Mouse (Mus musculus): Measurements from ENCODE around the gene Foxm1.

Foxm1 gene

DNA sequence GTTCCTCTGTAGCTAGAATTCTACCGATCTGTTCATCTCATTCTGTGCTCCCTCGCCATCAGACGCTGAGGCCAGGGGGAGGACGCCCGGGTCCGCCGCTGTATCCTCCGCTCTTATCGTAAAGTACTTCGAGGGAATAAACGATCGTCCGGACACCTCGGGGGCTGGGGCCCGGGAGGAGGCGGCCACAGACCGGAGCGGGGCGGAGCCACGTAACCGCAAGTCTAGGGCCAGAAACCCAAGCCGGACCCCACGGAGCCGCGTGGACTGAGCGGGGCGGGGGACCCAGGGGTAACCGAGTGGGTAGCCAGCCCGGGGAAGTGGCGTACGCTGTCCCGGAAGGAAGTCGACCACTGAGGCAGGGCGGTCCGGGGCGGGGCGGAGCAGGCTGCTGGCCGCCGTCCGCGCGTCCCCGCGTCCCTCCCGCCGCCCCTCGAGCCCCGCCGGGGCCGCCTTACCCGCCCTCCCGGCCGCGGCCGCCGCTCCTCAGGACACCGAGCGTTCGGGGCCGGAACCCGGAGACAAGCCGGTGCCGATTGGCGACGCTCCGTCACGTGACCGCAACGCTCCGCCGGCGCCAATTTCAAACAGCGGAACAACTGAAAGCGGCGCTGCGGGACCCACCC, at the start of gene Foxm1, which contains the start of gene Rhno1:
TSS of gene Foxm1 (plus strand) at position 587 of the 626 bp plus-strand sequence.
TSS of gene Rhno1 (minus strand) at position 531 of the 626 bp plus-strand sequence.
- DNase-seq (ENCODE audit: low spot score), result no peak

DNA sequence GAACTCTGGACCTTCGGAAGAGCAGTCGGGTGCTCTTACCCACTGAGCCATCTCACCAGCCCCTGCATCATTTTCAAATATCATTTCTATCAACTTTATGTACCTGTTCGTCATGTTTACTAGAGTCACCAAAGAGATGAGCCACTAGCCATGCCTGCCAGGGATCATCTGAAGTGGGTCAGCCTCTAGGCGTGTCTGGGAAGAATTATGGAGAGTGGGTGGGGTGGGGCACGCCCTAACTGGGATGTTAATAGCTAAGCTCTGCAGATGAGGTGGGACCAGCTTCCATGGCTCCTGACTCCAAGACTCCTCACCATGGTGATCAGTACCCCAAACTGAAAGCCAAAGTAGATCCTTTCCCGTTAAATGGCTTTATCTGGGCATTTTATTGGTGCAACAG, 48.0 kb upstream of the Foxm1 start:
- DNase-seq (ENCODE audit: low spot score), result no peak

DNA sequence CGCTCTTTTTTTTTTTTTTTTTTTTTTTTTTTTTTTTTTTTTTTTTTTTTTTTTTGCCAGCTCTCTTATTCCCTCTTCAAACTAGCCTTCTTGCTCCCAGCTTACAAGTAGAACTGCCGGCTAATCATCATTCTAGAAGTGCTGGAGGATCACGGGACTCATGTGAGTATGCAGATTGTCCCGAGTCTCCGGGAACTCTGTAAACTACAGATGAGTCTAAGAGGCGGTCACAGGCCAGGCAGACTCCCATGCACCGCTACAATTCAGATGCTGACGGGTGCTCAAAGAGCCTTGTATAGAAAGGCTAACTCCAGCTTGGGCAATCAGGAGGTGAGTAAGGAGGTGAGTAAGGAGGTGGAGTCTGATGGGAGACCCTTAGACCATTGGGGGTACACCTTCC, 47.2 kb upstream of the Foxm1 start:
- DNase-seq (ENCODE audit: low spot score), result no peak

DNA sequence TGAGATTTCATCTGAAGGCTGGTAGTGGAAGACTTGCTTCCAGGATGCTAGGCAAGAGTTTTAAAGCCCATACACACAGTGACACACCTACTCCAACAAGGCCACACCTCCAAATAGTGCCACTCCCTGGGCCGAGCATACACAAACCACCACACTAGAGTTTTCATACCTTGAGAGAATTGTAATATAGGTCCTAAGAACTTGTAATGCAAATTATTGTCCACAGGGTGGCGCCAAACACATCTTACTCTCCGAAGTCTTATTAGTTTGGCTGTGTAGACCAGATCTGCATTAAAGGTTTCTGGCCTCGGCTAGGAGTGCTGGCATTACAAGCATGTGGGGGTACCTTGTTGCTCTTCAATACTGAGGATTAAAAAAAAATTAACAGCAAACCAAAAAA, 44.5 kb upstream of the Foxm1 start:
- DNase-seq (ENCODE audit: low spot score), result peak; percentile 54

DNA sequence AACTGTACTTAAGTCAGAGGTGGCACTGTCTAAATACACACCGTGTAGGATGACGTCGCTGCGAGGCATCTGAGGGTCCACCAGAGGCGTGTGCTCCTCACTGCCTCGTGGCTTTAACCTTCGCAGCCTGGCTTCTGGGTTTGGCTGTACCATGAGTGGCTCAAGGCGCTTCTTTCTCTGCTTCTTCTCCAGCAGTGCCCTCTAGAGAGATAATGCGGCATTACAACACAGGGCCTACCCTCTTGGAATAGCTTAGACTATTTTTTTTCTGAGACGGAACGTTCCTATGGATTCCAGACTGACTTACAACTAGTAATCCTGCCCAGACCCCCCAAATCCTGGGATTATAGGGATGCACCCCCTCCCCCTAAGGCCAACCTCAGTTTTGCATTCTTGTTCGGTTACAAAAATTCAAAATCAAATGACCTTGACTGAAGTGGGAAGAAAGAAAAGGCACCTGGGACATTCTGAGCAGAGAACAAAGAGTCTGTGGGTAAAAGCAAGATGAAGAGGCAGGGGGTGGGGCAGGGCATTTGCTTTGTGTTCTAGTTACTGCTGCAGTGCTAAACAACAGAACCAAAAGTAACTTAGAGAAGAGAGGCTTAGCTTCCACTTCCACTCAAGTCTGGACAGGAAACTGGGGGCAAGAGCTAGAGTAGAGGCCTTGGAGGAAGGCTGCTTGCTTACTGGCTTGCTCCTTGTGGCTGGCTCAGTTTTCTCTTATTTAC, 28.2 kb upstream of the Foxm1 start:
- peak; percentile 67 for DNase-seq (ENCODE audit: low spot score)

DNA sequence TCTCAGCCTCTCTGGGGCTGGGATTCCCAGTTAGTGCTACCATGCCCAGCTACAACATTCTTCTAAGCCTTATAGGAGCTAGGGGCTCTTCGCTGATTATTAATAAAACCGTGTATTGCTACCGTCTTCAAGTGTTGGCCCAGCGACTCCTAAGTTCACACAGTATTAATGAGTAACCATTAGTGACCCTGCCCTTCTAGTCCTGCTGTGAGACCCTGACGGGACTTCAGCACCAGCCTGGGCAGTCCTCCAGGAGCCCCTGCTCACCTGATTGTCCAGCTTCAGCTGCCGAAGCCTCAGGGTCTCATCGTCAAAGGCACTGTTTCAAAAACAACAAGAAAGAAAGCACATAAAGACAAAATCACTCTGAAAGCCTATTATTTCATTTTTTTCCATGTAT, 25.3 kb upstream of the Foxm1 start:
- DNase-seq (ENCODE audit: low spot score), result no peak

DNA sequence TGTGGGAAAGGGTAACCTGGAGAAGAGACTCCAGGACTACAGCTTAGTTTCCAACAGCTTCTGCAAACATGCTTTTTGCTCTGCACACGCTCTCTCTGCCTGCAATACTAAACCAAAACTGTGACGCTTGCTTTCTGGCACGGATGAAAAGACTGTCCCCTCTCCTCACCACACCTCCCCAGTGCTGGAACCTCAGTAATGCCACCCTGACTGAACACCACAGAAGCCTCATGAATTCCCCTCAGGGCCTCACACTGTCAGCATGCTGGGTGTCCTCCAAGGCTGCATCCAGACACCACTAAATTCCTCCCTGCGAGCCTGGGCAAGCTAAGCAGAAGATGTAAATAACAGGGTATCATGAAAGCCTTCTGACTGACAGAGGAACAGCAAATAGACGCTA, 23.9 kb upstream of the Foxm1 start:
- no peak for DNase-seq (ENCODE audit: low spot score)

DNA sequence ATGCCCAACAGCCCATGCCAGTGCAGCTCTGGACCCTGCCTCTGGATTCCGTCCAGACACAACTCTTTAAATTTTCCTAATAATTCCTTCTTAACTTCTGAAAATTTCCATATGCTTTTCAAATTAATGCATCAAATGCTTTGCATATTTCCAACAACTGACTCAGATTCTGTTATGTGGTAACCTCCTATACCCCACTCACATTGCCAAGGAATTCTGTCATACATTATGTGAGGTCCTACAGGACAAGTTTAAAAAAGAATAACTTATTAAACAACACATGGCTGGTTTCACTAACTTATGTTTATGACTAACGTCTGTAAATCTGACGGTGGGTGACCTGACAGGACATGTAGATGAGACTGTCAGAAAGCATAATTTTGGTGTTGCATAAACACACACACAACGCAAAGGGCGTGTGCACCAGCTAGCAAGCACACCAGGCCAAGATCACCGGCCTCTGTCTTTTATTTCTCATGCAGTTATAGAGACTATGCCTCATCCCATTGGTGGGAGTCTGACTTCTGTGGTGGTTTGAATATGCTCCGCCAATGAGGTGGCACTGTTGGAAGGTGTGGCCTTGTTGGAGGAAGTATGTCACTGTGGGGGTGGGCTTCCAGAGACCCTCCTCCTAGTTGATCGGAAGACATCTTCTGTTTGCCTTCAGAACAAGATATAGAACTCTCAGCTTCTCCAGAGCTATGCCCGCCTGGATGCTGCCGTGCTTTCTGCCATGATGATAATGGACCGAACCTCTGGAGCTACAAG, 20.6 kb upstream of the Foxm1 start:
- DNase-seq (ENCODE audit: low spot score), result no peak

DNA sequence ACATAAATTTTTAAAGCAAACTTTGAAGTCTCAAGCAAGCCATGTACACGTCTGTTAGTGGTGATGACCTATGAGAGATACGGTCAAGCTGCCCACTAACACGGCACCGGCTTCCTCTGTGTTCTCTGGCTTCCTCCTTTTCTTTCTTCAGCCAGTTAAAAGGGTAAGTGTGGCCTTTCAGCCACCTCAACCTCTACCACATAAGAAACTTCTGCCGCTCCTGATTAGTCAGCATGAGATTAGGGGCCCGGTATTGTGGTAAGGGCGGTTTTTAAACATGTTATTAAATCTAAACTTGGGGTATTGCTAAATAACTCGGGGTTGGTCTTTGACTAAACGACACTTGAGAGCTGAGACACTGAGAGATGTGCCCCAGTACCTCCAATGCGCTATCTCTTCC, 17.1 kb upstream of the Foxm1 start:
- DNase-seq (ENCODE audit: low spot score), result no peak

DNA sequence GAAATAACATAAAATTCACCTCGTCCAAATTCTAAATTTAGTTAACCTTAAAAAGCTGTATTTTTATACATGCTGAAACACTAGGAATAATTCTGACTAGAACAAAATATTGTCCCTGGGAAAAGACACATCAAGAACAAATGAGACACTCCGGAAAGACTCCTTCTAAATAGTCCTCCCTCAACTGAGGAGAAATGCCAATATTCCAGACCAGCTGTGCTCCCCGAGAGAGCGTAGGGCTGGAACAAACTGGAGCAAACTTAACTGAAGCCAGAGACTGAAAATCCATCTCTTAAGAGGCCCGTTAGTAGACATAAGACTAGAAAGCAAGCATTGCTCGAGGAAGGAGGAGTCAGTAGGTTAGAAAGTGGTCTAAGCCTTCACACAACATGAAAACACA, 16.0 kb upstream of the Foxm1 start:
- DNase-seq (ENCODE audit: low spot score), result no peak

DNA sequence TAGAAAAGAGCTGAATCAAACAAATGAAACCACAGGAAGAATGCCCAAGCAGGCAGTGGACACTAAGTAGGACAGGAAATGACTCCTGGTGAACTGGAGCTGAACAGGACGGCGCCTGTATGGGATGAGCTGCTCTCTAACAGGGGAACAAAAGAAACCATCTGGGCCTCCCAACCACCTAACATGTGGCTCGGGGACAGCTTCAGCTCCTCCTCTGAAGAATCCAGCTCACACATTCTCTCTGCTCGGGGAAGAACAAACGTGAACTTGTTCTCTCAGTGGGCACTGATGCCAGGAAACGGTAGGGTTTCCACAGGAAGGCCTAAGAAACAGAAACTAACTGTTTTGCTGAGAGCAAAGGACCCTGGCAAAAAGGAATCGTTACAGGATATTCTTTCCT, 13.1 kb upstream of the Foxm1 start:
- DNase-seq (ENCODE audit: low spot score), result no peak

DNA sequence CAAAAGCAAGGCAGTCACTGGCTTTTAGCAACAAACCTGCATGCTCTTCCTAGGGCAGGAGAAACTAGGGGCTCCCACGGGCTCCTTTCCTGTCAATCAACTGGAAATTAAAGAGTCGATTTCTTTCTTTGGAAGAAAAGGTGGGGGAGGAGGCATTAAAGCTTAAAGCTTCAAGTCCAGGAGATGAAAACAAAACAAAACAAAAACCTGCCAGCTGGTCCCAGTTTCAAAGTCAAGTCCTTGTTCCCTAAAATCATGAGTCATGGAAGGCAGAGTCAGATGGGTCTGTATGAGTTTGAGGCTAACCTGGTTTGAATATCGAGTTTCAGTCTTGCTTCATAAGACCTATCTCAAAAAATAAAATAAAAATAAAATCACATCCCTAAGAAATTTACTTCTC, 8.6 kb upstream of the Foxm1 start:
- no peak for DNase-seq (ENCODE audit: low spot score)

DNA sequence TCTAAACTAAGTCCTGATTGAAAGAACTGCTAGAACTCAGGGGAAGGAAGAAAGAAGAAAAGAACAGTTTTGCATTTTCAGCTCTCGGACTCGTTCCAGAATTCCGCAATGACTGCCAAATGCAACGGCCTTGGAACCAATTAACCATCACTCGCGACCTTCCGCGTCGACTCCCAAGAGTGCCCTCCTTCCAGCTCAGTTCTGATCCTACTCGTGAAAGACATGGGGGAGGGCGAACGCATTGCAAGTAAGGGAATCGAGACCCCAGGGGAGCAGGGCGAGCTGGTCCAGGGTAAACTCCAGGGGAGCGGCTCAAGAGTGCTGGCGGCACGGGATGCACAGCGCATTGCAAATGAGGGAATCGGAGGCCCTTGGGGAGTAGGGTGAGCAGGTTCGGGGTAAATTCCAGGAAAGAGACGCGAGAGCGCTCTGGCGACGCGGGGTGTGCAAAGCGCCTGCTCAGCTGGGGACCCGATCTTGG, 7.5 kb upstream of the Foxm1 start:
- DNase-seq (ENCODE audit: low spot score), result no peak

DNA sequence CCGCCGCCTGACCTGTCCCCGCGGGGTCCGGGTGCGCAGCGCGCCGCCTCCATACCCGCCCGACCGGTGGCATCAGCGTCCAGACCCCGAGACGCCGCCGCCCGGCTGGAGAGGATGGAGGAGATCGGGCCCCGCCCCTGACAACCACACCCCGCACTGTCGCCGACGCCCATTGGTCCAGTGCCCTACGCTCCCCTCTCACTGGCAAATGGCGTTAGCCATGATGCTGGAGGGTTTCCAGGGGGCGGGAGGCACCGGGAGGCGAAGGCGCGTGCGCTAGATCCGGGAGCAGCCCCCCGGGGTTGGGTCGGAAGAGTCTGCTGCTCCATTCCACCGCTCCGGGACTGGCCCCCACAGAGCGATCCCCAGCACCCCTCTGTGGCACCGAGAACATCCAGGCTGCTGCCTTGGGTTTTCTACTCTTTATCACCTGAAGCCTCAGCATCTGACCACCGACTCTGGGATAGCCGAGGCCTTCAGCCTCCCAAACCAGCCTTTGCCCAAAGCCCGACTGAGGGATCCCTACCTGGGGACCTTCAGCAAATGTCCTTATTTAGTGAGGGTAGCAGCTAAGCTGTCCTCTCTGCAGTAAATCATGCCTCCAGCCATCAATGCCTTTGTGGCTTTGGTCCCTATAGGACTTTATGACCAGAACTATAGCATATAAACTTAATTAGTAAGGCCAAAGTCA, 6.9 kb upstream of the Foxm1 start, which contains the start of gene Tulp3:
TSS of gene Tulp3 (minus strand) at position 126 of the 691 bp plus-strand sequence.
- peak; percentile 89 for DNase-seq (ENCODE audit: low spot score)

DNA sequence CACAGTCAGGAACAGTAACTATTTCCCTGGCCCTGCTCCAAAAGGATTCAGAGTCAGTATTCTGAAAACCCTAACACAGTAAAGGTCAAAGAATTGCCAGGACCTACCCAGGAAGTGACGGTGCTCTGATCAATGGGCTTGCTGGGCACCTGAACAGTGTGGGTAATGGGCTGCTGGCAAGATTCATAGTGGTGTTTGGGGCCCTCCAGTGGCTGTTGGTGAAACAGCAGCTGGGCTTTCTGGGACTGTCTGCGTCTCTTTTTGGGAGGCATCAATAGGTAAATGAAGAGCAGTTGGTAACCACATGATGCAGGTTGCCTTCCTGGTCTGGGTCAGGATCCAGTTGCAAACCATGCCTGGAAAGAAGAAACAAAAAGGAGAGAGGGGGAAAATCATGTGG, 3.8 kb upstream of the Foxm1 start:
- peak; percentile 72 for DNase-seq (ENCODE audit: low spot score)

DNA sequence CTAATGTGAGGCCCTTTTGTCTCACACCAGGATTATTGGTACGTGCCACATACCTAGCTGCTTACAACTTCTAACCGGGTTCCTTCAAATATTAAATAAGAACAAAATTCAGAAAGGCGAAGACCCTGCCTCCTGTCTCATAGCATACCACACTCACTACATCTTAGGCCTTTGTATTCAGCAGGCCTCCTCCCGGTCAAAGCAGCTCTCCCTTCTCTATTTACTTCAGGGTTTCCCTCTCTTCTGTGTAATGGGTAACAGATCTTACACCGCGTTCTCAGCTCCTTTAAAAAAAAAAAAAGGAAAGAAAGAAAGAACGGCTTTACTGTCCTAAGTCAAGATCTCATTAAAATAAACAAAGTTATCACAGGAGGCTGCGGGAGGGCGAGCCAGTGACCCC, 866 bp upstream of the Foxm1 start:
- no peak for DNase-seq (ENCODE audit: low spot score)

DNA sequence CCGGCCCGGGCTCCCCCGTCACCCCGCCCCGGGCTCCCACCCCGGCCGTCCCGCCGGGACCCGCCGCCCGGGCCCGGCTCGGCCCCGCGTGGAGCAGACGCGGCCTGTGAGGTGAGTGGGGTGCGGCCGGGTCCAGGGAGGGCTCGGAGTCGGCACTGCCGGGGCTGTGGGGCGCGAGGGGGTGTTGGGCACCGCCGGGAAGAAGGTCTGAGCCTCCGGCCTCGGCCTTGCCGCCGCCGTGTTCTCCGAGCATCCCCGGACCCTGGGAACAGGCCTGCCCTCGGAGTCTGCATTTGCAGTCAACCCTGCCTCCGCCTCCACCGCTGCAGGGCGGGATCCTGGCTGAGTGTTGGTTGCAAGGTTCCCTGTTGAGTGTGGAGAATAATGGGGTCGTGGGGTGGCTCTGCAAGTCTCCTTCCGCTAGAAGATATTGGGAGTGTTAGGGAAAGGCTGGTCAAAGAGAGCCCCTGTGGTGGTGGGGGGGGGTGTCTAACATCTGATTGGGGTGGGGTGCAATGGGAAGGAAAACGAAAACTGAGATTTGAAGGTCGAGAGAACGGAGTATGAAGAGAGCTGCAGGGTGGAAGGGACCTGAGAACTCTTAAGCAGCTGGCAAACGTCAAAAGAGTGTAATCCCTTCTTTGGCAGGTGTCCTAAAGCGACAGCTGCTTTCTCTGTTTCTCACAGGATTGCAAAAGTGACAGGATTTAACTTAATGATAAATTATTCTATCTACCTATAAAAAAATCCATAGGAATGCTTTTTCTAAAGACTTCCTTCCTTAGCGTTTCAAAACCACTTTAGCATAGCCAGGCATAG, 449 bp downstream of the Foxm1 start:
- no peak for DNase-seq (ENCODE audit: low spot score)

DNA sequence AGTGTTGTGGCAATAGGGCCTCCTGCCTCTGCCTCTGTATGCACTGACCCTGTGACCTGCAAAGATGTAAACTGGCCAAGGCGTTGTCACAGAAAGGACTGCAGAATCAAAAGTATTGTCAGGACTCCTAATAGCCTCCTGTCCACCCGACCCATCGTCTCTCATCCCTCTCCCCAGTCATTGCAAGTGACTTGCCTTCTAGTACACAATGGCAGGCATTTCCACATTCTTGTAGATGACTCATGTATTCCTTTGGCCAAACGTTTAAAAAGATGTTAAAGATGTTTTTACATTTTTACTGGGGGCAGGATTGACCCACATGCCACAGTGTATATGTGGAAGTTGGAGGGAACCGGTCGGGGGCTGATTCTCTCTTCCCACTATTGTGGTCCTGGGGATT, 2.0 kb downstream of the Foxm1 start:
- no peak for DNase-seq (ENCODE audit: low spot score)

DNA sequence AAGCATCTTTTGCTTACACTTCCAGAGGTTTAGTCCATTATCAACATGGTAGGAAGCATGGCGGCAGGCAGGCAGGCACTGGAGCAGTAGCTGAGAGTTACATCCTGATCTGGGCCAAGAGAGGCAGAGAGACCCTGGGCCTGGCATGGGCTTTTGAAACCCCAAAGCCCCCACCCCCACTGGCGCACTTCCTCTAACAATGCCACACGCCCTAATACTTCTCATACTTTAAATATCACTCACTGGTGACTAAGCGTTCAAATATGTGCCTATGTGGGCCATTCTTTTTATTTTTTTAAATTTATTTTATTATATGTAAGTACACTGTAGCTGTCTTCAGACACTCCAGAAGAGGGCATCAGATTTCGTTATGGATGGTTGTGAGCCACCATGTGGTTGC, 3.7 kb downstream of the Foxm1 start:
- DNase-seq (ENCODE audit: low spot score), result no peak

DNA sequence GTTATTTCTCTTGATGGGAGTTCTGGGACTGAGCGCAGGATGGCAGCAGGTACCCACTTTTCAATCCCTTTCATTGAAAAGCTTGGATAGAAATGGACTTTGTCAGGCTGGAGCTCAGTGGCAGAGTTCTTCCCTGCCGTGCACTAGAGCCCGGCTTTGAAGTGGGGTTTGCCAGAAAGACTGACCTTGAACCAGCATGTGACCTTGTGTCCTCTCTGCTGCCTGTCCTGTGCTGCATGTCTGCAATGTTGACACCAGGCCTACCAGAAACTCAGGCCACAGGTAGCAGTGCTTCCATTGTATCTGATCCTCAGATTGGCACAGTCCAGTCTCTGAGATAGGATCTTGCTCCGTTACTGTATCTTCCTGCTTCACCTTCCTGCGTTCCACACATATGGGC, 7.3 kb downstream of the Foxm1 start:
- no peak for DNase-seq (ENCODE audit: low spot score)

DNA sequence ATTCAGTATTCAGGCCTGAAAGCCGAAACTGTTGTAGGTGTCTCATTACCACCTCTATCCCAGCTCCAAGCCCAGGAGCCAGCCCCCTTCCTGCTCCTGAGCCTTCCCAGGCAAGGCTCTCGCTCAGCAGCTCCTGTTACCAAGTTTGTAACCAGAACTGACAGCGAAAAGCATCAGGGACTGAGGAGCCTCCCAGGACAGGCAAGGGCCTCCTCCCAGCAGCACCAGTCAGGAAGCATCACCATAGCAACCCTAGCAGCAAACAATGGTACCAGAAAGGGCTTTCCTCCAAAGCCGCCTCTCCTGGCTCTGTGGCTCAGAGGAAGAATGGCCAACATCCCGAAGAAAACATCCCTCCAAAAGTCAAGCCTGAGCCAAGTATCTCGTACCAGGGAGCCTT, 12.4 kb downstream of the Foxm1 start, which contains the start of the genes Tex52 and Gm44596:
TSS of gene Tex52 (plus strand) at position 265 of the 400 bp plus-strand sequence.
TSS of gene Gm44596 (plus strand) at position 312 of the 400 bp plus-strand sequence.
- no peak for DNase-seq (ENCODE audit: low spot score)

Data from layer of hippocampus, adult 9-10 months (tissue).